17 mouse cellular contexts compared by ENCODE assay signal in genomic region chr10:128488776-128489175, GRCm38 (mm10). TPM values are rescaled to one million over a fixed set of nuclear protein-coding genes. Genes with fewer than 3 reads are reported as not detected.
DNase-seq lines count a peak whose midpoint lies in the region; ATAC-seq and TF ChIP-seq lines count a peak whose summit lies in the region.
"Had no signal": no experiment of that assay in that cellular context is flagged by ENCODE, and none has a peak within 500 bp of the region (broad histone marks: within the 10 kb centered on the region; RNA-seq: fewer than 3 reads in every experiment).

No protein-coding gene starts in this region.

- peak; percentile 94 for DNase-seq in heart, adult 11 months
- no peak for DNase-seq in heart, postnatal 14 days
- no peak for DNase-seq in left cerebral cortex, adult 2 months (ENCODE audit: extremely low spot score in 1 of 2, low spot score in 2 of 2)
- no peak for DNase-seq in left cerebral cortex, adult 8-10 months (ENCODE audit: low spot score in 2 of 2)
- no peak for DNase-seq in stomach, postnatal 0 days (ENCODE audit: low spot score)
- DNase-seq: heart, adult 2 months; lung, adult 18-20 months; right cerebral cortex, postnatal 14 days; thymus, adult 2 months had no signal

- no peak overlapping the region for H3K4me3 ChIP-seq in left cerebral cortex, adult 2 months
- no peak overlapping the region for H3K4me3 ChIP-seq in intestine, embryonic 16.5 days (ENCODE audit: low read length)
- no peak overlapping the region for H3K4me3 ChIP-seq in stomach, postnatal 0 days (ENCODE audit: low read depth, low read length)
- no peak overlapping the region for H3K4me3 ChIP-seq in forebrain, embryonic 15.5 days
- H3K4me3 ChIP-seq: embryonic facial prominence, embryonic 13.5 days; forebrain, embryonic 10.5 days; heart, adult 2 months; kidney, embryonic 15.5 days; midbrain, embryonic 12.5 days had no signal

- TF ChIP-seq CTCF in left cerebral cortex, adult 2 months (IDR thresholded peaks at IDR 0.05), result no peak
- no peak for TF ChIP-seq CTCF in stomach, postnatal 0 days (IDR thresholded peaks at IDR 0.05; ENCODE audit: low read depth)

- H3K27me3 ChIP-seq in intestine, embryonic 16.5 days (replicated peaks; ENCODE audit: control insufficient read depth, insufficient read depth, low read length), result no peaks in the 10 kb centered on the region
- H3K27me3 ChIP-seq in stomach, postnatal 0 days (ENCODE audit: control insufficient read depth, insufficient read depth, low read length), result no peaks in the 10 kb centered on the region
- H3K27me3 ChIP-seq in forebrain, embryonic 15.5 days, result no peaks in the 10 kb centered on the region
- H3K27me3 ChIP-seq: embryonic facial prominence, embryonic 13.5 days; kidney, embryonic 15.5 days; midbrain, embryonic 12.5 days had no signal

- intact Hi-C loops in heart, postnatal 14 days (cut with DNase I), result no loop called here
- intact Hi-C loops in left cerebral cortex, adult 2 months (cut with DNase I), result no loop called here

- 68% methylated on average over 4 of the region's 4 CpGs for WGBS in intestine, embryonic 16.5 days
- 60% methylated on average over 4 of the region's 4 CpGs for WGBS in stomach, postnatal 0 days
- 85% methylated on average over 4 of the region's 4 CpGs for WGBS in forebrain, embryonic 15.5 days

- peaks cover 22% of the 10 kb centered on the region for H3K4me1 ChIP-seq in intestine, embryonic 16.5 days (ENCODE audit: control insufficient read depth, insufficient read depth, low read length)
- H3K4me1 ChIP-seq in stomach, postnatal 0 days (replicated peaks; ENCODE audit: control insufficient read depth, insufficient read depth), result peaks cover 4% of the 10 kb centered on the region; the same call in 1 of the 2 replicates
- H3K4me1 ChIP-seq in forebrain, embryonic 15.5 days, result peaks cover 24% of the 10 kb centered on the region

- no peak overlapping the region for H3K9ac ChIP-seq in intestine, embryonic 16.5 days (ENCODE audit: low read depth, low read length)
- no peak overlapping the region for H3K9ac ChIP-seq in stomach, postnatal 0 days (ENCODE audit: low read length)
- no peak overlapping the region for H3K9ac ChIP-seq in forebrain, embryonic 15.5 days (replicated peaks)
- H3K9ac ChIP-seq: embryonic facial prominence, embryonic 13.5 days; kidney, embryonic 15.5 days; midbrain, embryonic 12.5 days had no signal

- no peaks in the 10 kb centered on the region for H3K9me3 ChIP-seq in intestine, embryonic 16.5 days (ENCODE audit: control insufficient read depth, low read length)
- no peaks in the 10 kb centered on the region for H3K9me3 ChIP-seq in stomach, postnatal 0 days (ENCODE audit: control insufficient read depth, low read length)
- no peaks in the 10 kb centered on the region for H3K9me3 ChIP-seq in forebrain, embryonic 15.5 days
- H3K9me3 ChIP-seq: embryonic facial prominence, embryonic 13.5 days; forebrain, embryonic 10.5 days; G1E; kidney, embryonic 15.5 days; midbrain, embryonic 12.5 days had no signal

- H3K36me3 ChIP-seq in intestine, embryonic 16.5 days (ENCODE audit: control insufficient read depth, insufficient read depth, low read length), result peaks cover 32% of the 10 kb centered on the region
- H3K36me3 ChIP-seq in stomach, postnatal 0 days (ENCODE audit: control insufficient read depth, insufficient read depth, low read length), result peaks cover 34% of the 10 kb centered on the region
- H3K36me3 ChIP-seq in forebrain, embryonic 15.5 days, result peaks cover 72% of the 10 kb centered on the region

- no peak overlapping the region; the same call in 1 of the 2 replicates for H3K4me2 ChIP-seq in intestine, embryonic 16.5 days (ENCODE audit: low read depth, low read length)
- H3K4me2 ChIP-seq in stomach, postnatal 0 days (replicated peaks; ENCODE audit: low read depth), result no peak overlapping the region
- H3K4me2 ChIP-seq in forebrain, embryonic 15.5 days (replicated peaks), result no peak overlapping the region
- H3K4me2 ChIP-seq: embryonic facial prominence, embryonic 13.5 days; kidney, embryonic 15.5 days; midbrain, embryonic 12.5 days had no signal

- TF ChIP-seq EP300 in stomach, postnatal 0 days (optimal IDR thresholded peaks at IDR 0.05), result no peak

- peak overlapping the region; percentile 63; the same call in 1 of the 2 replicates for H3K27ac ChIP-seq in left cerebral cortex, adult 2 months
- H3K27ac ChIP-seq in intestine, embryonic 16.5 days (ENCODE audit: low read length), result peak overlapping the region; percentile 14; the same call in 1 of the 2 replicates
- peak overlapping the region; percentile 99; the same call in 1 of the 2 replicates for H3K27ac ChIP-seq in stomach, postnatal 0 days (replicated peaks)
- H3K27ac ChIP-seq in forebrain, embryonic 15.5 days (replicated peaks), result no peak overlapping the region
- H3K27ac ChIP-seq: forebrain, embryonic 10.5 days; midbrain, embryonic 12.5 days had no signal

- ATAC-seq in intestine, embryonic 16.5 days, result no peak
- no peak for ATAC-seq in stomach, postnatal 0 days (ENCODE audit: low FRiP score, low TSS enrichment)
- no peak for ATAC-seq in forebrain, embryonic 15.5 days (replicated peaks)
- ATAC-seq: hindbrain, postnatal 0 days had no signal

RNA-seq across cellular contexts. Expression of gene Myl6, which starts 5.2 kb away (rescaled TPM):
- 100 to 1,000 TPM; 357 to 392 TPM for total RNA-seq in heart, postnatal 14 days (2021)
- total RNA-seq in left cerebral cortex, adult 2 months (2021), result 100 to 1,000 TPM; 555 to 562 TPM
- total RNA-seq in left cerebral cortex, adult 8-10 months (2022), result 100 to 1,000 TPM; 555 to 620 (median 586) TPM
- polyA plus RNA-seq in intestine, embryonic 16.5 days (2015; fragmentation: Nextera tagmentation; extraction: Ambion mirVana), result 1,841 and 1,876 TPM in 2 replicates
- 2,935 and 3,187 TPM in 2 replicates for polyA plus RNA-seq in stomach, postnatal 0 days (2015; fragmentation: Nextera tagmentation; extraction: Ambion mirVana)
- polyA plus RNA-seq in forebrain, embryonic 15.5 days (2015; fragmentation: Nextera tagmentation; extraction: Ambion mirVana), result 682 and 697 TPM in 2 replicates

RNA-seq across cellular contexts. Expression of gene Myl6b, which starts 9.7 kb away (rescaled TPM):
- total RNA-seq in heart, postnatal 14 days (2021), result 1 to 10 TPM; 3.3 to 4.3 TPM
- total RNA-seq in left cerebral cortex, adult 2 months (2021), result 10 to 100 TPM; 30.7 to 32.9 TPM
- total RNA-seq in left cerebral cortex, adult 8-10 months (2022), result 10 to 100 TPM; 29.9 to 33.3 (median 32.4) TPM
- polyA plus RNA-seq in intestine, embryonic 16.5 days (2015; fragmentation: Nextera tagmentation; extraction: Ambion mirVana), result 2.8 TPM in 2 replicates
- 2.2 and 2.6 TPM in 2 replicates for polyA plus RNA-seq in stomach, postnatal 0 days (2015; fragmentation: Nextera tagmentation; extraction: Ambion mirVana)
- 4.7 and 5.6 TPM in 2 replicates for polyA plus RNA-seq in forebrain, embryonic 15.5 days (2015; fragmentation: Nextera tagmentation; extraction: Ambion mirVana)

RNA-seq across cellular contexts. Expression of gene Smarcc2, which starts 29.7 kb away (rescaled TPM):
- 10 to 100 TPM; 76.6 to 80.5 TPM for total RNA-seq in heart, postnatal 14 days (2021)
- 100 to 1,000 TPM; 253 to 254 TPM for total RNA-seq in left cerebral cortex, adult 2 months (2021)
- total RNA-seq in left cerebral cortex, adult 8-10 months (2022), result 100 to 1,000 TPM; 262 to 275 (median 268) TPM
- polyA plus RNA-seq in intestine, embryonic 16.5 days (2015; fragmentation: Nextera tagmentation; extraction: Ambion mirVana), result 46.6 and 51.1 TPM in 2 replicates
- 21.4 and 26.6 TPM in 2 replicates for polyA plus RNA-seq in stomach, postnatal 0 days (2015; fragmentation: Nextera tagmentation; extraction: Ambion mirVana)
- polyA plus RNA-seq in forebrain, embryonic 15.5 days (2015; fragmentation: Nextera tagmentation; extraction: Ambion mirVana), result 201 and 202 TPM in 2 replicates

RNA-seq across cellular contexts. Expression of gene Esyt1, which starts 36.9 kb away (rescaled TPM):
- total RNA-seq in heart, postnatal 14 days (2021), result 10 to 100 TPM; 22.3 to 23.6 TPM
- total RNA-seq in left cerebral cortex, adult 2 months (2021), result 10 to 100 TPM; 10.2 to 10.4 TPM
- 10 to 100 TPM; 11.9 to 13.7 (median 12.8) TPM for total RNA-seq in left cerebral cortex, adult 8-10 months (2022)
- polyA plus RNA-seq in intestine, embryonic 16.5 days (2015; fragmentation: Nextera tagmentation; extraction: Ambion mirVana), result 24.4 and 25.7 TPM in 2 replicates
- 15.0 and 15.1 TPM in 2 replicates for polyA plus RNA-seq in stomach, postnatal 0 days (2015; fragmentation: Nextera tagmentation; extraction: Ambion mirVana)
- polyA plus RNA-seq in forebrain, embryonic 15.5 days (2015; fragmentation: Nextera tagmentation; extraction: Ambion mirVana), result 6.8 and 7.6 TPM in 2 replicates

RNA-seq across cellular contexts. Expression of gene Zc3h10, which starts 58.8 kb away (rescaled TPM):
- total RNA-seq in heart, postnatal 14 days (2021), result 1 to 10 TPM; 7.0 to 8.4 TPM
- total RNA-seq in left cerebral cortex, adult 2 months (2021), result 10 to 100 TPM; 12.4 to 15.7 TPM
- total RNA-seq in left cerebral cortex, adult 8-10 months (2022), result 10 to 100 TPM; 11.7 to 16.1 (median 14.8) TPM
- polyA plus RNA-seq in intestine, embryonic 16.5 days (2015; fragmentation: Nextera tagmentation; extraction: Ambion mirVana), result 13.3 and 13.6 TPM in 2 replicates
- 7.8 and 8.5 TPM in 2 replicates for polyA plus RNA-seq in stomach, postnatal 0 days (2015; fragmentation: Nextera tagmentation; extraction: Ambion mirVana)
- 22.8 and 24.5 TPM in 2 replicates for polyA plus RNA-seq in forebrain, embryonic 15.5 days (2015; fragmentation: Nextera tagmentation; extraction: Ambion mirVana)

Comparison
In these comparisons a context has a peak if more than half of its experiments do, and no peak if none do; other contexts are left out.
1. RNA of gene Myl6b, which starts 9.7 kb away (total RNA-seq): 30.7 to 32.9 TPM in left cerebral cortex, adult 2 months and 29.9 to 33.3 TPM in left cerebral cortex, adult 8-10 months; 3.3 to 4.3 TPM in heart, postnatal 14 days; every median in the first group is over 4 times any median in the second.